Mouse (Mus musculus): Measurements from ENCODE around the gene Ankrd16. TPM values are rescaled to one million over a fixed set of nuclear protein-coding genes. Genes with fewer than 3 reads are reported as not detected.

The Ankrd16 gene
- 10 to 100 TPM; 14.7 to 20.6 (median 19.1) TPM for total RNA-seq (2022)

- peak; percentile 100 for DNase-seq (ENCODE audit: low spot score)
Observed at GRCm38 (mm10) chr2:11777091-11778068, at the start of gene Ankrd16, which contains the start of gene Fbh1. Gene Ankrd16 (plus strand): TSS chr2:11777876. Gene Fbh1 (minus strand): TSS chr2:11777582.

- no peak for DNase-seq (ENCODE audit: low spot score)
Observed at GRCm38 (mm10) chr2:11729091-11729490, 48.6 kb upstream of the Ankrd16 start.

- no peak for DNase-seq (ENCODE audit: low spot score)
Observed at GRCm38 (mm10) chr2:11732978-11733377, 44.7 kb upstream of the Ankrd16 start.

- no peak for DNase-seq (ENCODE audit: low spot score)
Observed at GRCm38 (mm10) chr2:11735853-11736252, 41.8 kb upstream of the Ankrd16 start.

GRCm38 (mm10) chr2:11738794-11739193 is 38.9 kb upstream of the Ankrd16 start:
- no peak for DNase-seq (ENCODE audit: low spot score)

- DNase-seq (ENCODE audit: low spot score): no peak
Observed at GRCm38 (mm10) chr2:11739516-11740051, 38.1 kb upstream of the Ankrd16 start.

GRCm38 (mm10) chr2:11762541-11762940 is 15.1 kb upstream of the Ankrd16 start:
- DNase-seq (ENCODE audit: low spot score): no peak

GRCm38 (mm10) chr2:11765694-11766093 is 12.0 kb upstream of the Ankrd16 start:
- peak; percentile 25 for DNase-seq (ENCODE audit: low spot score)

- DNase-seq (ENCODE audit: low spot score): no peak
Observed at GRCm38 (mm10) chr2:11766485-11767160, 11.1 kb upstream of the Ankrd16 start.

GRCm38 (mm10) chr2:11767161-11767545 is 10.5 kb upstream of the Ankrd16 start:
- no peak for DNase-seq (ENCODE audit: low spot score)

GRCm38 (mm10) chr2:11771701-11772100 is 6.0 kb upstream of the Ankrd16 start:
- DNase-seq (ENCODE audit: low spot score): no peak

- no peak for DNase-seq (ENCODE audit: low spot score)
Observed at GRCm38 (mm10) chr2:11772401-11772800, 5.3 kb upstream of the Ankrd16 start.

- no peak for DNase-seq (ENCODE audit: low spot score)
Observed at GRCm38 (mm10) chr2:11774426-11774825, 3.2 kb upstream of the Ankrd16 start.

- DNase-seq (ENCODE audit: low spot score): no peak
Observed at GRCm38 (mm10) chr2:11775121-11775520, 2.6 kb upstream of the Ankrd16 start.

GRCm38 (mm10) chr2:11776415-11776814 is 1.3 kb upstream of the Ankrd16 start:
- no peak for DNase-seq (ENCODE audit: low spot score)

- peak; percentile 83 for DNase-seq (ENCODE audit: low spot score)
Observed at GRCm38 (mm10) chr2:11778087-11778823, 579 bp downstream of the Ankrd16 start.

GRCm38 (mm10) chr2:11784159-11784558 is 6.5 kb downstream of the Ankrd16 start:
- no peak for DNase-seq (ENCODE audit: low spot score)

- DNase-seq (ENCODE audit: low spot score): no peak
Observed at GRCm38 (mm10) chr2:11794668-11795067, 17.0 kb downstream of the Ankrd16 start.

GRCm38 (mm10) chr2:11797930-11798364 is 20.3 kb downstream of the Ankrd16 start:
- no peak for DNase-seq (ENCODE audit: low spot score)

- DNase-seq (ENCODE audit: low spot score): no peak
Observed at GRCm38 (mm10) chr2:11801299-11801930, 23.7 kb downstream of the Ankrd16 start.

All from heart, adult 8-10 months (tissue).